Mouse (Mus musculus): ENCODE measurements around the gene Cdh5.

DNA sequence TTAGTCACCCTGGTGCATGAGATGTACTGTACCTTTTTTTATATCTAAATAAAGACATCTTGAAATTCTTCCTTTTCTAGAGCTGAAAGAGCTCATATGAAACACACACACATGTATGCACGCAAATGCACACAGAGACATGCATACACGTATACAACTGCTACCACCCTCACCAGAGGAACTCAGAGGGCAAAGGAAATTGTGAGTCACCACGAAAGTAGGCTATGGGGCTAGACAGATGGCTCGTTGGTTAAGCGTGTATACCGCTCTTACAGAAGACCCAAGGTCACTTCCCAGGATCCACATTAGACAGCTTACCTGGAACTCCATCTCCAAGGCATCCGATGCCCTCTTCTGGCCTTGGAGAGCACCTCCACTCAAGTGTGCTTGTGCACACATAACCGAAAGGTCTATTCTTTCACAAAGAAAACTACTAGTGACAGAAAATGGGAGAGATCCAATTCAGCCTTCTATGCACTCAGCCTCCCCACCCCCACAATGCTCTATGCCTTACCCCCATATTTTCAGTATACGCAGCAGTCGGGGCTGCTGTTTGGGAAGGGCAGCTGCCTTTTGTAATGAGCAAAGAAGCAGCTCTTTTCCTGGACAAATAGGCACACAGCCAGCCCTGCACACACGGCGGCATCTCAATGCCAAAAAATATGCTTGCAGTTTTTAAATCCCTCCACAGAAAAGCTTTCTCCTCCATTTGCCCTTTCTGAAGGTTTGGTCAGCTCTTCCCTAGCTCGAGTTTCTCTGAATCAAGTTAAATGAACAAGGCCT is 43.2 kb downstream of the Cdh5 start:
- TF ChIP-seq CTCF (IDR thresholded peaks at IDR 0.05; ENCODE audit: borderline replicate concordance, insufficient read depth, low read depth, low read length) = no peak
- no peak for TF ChIP-seq POLR2A (IDR thresholded peaks at IDR 0.05; ENCODE audit: borderline replicate concordance, insufficient read depth, low read length)
